Mouse (Mus musculus) R1 (cell line): ENCODE results near the gene Plagl2.

Experiments
- DNase-seq: peaks from one replicate; pipeline ENCODE4 v3.0.0-alpha.2; 2018; ENCODE audit warnings: low read depth, low spot score

Gene Plagl2

DNA sequence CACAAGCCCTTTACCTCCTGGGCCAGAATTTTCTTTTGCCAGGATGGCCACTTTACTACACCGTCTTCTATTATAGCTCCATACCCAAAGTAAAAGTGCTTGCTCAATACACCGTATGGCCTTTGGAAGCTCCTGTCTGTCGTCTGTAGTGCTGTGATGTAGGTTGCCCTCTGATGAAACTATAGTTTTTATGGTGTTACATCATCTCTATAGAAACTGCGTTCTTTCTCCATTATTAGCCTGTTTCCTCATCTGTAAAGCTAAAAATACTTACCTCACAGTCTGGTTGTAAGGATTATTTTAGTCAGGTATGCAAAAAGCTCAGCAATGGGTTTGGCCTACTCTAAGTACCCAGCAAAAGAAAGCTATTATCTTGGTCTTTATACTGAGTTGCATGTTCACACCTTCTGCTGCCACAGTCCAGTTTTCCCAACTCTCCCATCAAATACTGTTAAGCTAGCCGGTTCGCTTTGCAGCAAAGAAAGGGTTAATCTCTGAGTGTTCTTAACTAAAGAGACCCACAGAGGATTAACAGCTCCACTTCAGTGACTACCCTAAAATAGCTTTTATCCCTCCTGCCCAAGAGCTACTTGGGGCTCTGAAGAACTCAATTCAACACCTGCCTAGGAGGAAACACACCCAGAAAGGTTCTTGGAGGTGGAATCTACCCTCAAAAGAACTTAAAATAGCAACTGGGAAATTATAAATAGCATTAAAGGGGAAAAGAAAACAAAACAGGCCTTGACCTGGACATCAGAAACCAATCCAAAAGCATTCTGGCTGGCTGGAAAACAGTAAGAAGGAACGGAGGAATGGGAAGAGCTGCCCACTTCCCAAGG lies 2.0 kb downstream of the Plagl2 start:
- DNase-seq: no peak

DNA sequence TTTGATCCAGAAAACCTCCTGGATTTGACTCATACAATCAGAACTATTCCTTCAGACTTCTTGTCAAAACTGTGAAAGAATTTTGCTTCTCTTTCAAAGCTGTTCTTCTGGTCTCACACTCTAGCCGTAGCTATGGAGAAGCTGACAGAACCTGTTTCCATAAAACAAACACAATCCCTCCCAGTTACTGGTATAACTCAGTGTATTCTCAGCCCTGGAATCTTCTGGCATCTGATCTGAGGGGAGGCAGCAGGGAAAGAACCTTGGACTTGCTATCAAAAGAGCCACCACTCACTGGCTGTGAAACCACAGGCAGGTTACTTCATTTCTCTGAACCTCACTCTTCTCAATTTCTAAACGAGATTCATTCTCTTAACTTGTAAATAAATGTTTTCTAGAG lies 2.8 kb downstream of the Plagl2 start:
- no peak for DNase-seq

GRCm38 (mm10) chr2:153237891-153238290 lies 3.3 kb downstream of the Plagl2 start:
- no peak for DNase-seq

DNA sequence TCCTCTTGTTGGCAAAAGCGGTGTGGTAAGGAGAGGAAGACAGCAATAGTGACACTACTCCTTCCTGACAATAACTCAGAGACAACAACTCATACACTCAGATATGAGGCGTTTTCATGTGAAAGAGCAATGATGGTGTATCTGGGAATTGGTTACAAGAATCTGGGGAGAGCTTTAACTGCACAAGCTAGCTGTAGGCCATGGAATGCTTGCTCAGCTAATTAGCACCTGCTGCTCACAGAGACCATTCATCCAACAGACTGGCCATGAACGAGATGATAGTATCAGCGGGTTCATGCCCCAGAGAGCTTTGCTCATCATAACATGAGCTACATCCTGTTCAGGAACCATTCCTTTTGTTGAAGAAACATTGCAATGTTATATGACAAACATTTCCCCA lies 4.0 kb downstream of the Plagl2 start:
- DNase-seq: no peak

- no peak for DNase-seq
Observed at GRCm38 (mm10) chr2:153228523-153228922, 12.7 kb downstream of the Plagl2 start.

GRCm38 (mm10) chr2:153227959-153228358 lies 13.3 kb downstream of the Plagl2 start:
- DNase-seq: no peak

DNA sequence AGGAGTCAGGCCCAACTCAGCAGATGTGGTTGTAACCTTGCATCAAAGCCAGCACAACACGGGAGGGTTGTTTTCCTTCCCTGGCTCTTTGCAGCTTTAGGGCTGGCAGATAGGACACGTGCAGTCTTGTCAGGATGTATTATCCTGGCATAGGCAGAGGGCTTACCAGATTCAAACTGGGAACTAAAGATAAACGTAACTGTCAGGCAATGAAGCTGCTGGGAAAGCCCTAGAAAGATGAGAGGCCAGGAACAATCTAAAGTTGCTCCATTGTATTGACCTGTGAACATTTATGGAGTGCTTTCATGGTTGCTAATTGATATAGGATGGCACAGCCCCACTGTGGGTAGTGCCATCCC lies 15.7 kb downstream of the Plagl2 start:
- DNase-seq: no peak

- peak; percentile 81 for DNase-seq
Observed at GRCm38 (mm10) chr2:153224946-153225594, 16.2 kb downstream of the Plagl2 start, which contains the start of gene Tspyl3. Gene Tspyl3, minus strand, starts transcription at chr2:153225441.

- no peak for DNase-seq
Observed at GRCm38 (mm10) chr2:153222566-153222965, 18.7 kb downstream of the Plagl2 start.

DNA sequence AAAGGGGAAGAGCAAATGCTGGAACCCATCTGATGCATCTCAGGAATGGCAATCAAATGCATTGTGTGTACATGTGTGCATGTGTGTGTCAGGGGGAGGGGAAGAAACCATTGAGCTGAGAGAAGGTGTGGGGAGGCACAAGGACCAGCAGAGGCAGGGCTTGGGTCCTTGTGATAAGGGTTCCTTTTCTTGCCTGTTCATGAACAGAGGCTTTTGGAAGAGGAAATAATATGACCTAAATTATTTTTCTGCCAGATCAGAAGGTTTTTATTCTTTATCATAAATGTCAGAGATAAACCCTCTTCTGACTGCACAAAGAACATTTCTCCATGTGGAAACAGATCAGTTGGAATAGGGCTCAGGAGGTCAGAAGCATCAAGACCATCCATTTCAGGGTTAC lies 19.1 kb downstream of the Plagl2 start:
- DNase-seq: no peak

- no peak for DNase-seq
Observed at GRCm38 (mm10) chr2:153221620-153222019, 19.6 kb downstream of the Plagl2 start.

- no peak for DNase-seq
Observed at GRCm38 (mm10) chr2:153218516-153218915, 22.7 kb downstream of the Plagl2 start.

DNA sequence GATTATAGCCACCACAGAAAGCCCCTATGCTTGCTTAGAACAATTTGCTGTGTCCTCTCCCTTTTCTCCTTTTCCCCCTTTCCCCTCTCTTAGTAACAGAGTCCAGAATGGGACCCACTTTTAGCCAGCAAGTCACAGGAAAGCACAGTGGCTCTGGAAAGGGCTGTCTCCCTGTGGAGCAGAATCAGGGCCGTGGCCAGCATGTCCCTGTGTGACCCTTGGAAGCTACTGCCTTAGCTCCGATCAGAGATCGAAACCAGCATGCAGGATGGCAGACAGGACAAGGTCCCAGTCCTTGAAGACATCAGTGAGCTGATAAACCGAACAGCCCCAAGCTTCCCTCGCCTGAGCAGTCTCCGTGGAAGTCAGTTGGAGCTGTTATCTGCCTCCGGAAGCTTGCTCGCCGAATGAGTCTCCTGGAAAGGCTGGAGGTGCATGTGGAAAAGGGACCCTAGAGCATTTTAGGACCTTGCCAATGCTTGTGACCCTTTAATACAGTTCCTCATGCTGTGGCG lies 23.3 kb downstream of the Plagl2 start:
- DNase-seq: no peak

GRCm38 (mm10) chr2:153215421-153215820 lies 25.8 kb downstream of the Plagl2 start:
- no peak for DNase-seq

- DNase-seq: no peak
Observed at GRCm38 (mm10) chr2:153214771-153215259, 26.4 kb downstream of the Plagl2 start.

GRCm38 (mm10) chr2:153213351-153213750 lies 27.9 kb downstream of the Plagl2 start:
- DNase-seq: no peak

DNA sequence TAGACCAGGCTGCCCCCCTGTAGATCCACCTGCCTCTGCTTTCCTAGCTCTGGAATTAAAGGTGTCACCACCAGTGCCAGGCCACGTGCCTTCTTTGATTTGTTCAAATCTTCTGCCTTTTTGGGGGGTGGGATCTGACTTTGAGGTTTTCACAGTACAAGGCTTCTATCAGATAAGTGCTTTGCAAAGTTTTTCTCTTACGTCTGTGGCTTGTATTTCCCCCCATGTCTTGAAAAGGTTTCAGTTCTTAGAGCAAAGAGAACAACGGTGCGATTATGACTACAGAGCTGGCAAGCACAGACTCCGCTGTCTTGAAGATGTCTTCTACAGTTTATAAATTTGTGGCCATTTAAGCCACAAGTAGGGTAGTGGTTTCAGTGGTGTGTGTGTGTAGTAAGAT lies 29.8 kb downstream of the Plagl2 start:
- DNase-seq: no peak

GRCm38 (mm10) chr2:153209286-153209685 lies 31.9 kb downstream of the Plagl2 start:
- DNase-seq: no peak

- DNase-seq: no peak
Observed at GRCm38 (mm10) chr2:153208149-153208548, 33.1 kb downstream of the Plagl2 start.

- no peak for DNase-seq
Observed at GRCm38 (mm10) chr2:153202766-153203165, 38.5 kb downstream of the Plagl2 start.

GRCm38 (mm10) chr2:153199114-153199513 lies 42.1 kb downstream of the Plagl2 start:
- no peak for DNase-seq

- DNase-seq: no peak
Observed at GRCm38 (mm10) chr2:153198485-153198884, 42.7 kb downstream of the Plagl2 start.

GRCm38 (mm10) chr2:153194255-153194654 lies 47.0 kb downstream of the Plagl2 start:
- no peak for DNase-seq
